Mouse (Mus musculus) embryo, embryonic 9.5 days (tissue): ENCODE data around the gene Frs2.

Experiments
- DNase-seq: peaks from one replicate; pipeline ENCODE4 v3.0.0-alpha.2; 2017; ENCODE audit errors: extremely low spot score

Gene Frs2

DNA sequence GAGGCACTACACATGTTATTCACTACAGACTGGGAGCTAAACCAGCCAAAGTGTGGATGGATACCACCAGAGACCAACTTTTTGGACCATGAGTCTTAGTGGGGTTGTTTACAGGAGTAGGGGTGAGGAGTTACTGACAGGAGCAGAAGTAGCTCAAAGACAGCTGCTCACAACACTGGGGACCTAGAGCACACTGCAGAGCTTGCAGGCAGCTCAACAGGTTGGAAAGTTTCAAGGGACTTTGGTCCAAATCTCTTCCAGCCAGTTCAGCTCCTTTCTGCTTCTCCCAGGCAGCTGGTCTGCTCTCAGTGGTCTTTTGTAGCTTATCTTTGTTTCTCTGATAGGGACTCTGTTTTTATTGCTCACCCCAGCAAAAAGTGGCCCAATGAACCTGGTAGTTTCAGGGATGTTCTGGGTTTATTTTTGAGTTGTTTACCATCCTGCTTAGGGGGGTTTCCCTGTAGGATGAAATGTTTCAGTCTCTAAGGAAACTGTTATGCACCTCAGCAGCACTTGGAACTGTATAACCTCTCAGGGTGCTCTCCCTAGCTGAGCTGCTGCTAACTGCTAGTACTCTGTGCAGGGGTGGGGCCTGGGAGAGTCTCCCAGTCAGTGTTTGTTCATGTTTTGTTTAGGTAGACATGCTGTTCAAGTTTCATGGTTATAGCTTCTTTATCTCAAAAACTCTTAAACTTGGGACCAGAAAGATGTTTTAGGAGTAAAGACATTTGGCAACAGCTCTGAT, 44.3 kb downstream of the Frs2 start:
- DNase-seq = no peak

DNA sequence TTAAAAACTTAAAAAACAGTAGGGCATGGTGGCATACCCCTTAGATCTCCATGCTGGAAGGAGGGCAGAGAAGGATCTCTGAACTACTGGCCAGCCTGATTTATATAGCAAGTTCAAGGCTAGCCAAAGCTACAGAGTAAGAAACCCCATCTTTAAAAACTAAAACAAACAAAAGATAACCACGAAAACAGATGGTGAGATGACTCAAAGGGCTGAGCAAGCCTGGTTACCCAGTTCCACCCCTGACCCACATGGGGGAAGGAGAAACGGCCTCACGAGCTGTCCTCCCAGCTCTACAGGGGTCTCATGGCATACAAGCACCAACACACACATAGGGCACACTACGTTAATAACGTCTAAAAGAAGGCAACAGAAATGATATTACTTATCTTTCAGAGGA, 48.2 kb downstream of the Frs2 start:
- no peak for DNase-seq

DNA sequence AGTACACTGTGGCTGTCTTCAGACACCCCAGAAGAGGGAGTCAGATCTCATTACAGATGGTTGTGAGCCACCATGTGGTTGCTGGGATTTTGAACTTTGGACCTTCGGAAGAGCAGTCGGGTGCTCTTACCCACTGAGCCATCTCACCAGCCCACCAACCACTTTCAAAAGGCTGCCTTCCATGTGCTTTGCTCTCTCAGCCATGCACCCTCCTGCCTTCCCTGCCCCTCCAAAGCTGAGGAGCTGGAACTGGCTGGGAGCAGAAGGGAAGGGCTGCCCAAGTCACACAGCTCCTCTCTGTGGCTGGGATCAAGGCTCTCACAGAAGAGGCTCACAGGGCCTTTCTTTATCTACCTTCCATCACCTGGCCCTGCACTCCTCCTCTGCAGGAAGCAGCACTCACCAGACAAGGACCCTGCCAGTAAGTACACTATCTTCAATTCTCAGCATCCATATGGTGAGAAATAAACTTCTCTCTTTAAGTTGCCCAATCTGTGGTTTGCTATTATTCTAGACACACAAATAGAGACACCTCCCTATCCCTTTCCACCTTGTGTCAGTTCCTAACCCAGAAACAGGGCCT, 51.1 kb downstream of the Frs2 start:
- no peak for DNase-seq

DNA sequence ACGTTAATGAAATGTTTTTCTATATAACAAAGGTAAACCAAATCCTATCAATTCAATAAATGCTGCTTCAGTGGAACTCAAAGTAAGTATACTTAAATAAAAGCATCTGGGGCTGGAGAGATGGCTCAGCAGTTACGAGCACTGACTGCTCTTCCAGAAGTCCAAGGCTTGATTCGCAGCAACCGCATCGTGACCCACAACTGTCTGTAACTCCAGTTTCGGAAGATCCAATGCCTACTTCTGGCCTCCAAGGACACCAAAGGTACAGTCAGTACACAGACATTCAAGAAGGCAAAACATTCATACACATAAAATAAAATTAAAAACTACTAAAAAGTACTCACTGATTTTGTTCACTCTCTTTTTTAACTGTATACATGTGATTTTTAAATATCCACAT, 52.2 kb downstream of the Frs2 start:
- DNase-seq = no peak

DNA sequence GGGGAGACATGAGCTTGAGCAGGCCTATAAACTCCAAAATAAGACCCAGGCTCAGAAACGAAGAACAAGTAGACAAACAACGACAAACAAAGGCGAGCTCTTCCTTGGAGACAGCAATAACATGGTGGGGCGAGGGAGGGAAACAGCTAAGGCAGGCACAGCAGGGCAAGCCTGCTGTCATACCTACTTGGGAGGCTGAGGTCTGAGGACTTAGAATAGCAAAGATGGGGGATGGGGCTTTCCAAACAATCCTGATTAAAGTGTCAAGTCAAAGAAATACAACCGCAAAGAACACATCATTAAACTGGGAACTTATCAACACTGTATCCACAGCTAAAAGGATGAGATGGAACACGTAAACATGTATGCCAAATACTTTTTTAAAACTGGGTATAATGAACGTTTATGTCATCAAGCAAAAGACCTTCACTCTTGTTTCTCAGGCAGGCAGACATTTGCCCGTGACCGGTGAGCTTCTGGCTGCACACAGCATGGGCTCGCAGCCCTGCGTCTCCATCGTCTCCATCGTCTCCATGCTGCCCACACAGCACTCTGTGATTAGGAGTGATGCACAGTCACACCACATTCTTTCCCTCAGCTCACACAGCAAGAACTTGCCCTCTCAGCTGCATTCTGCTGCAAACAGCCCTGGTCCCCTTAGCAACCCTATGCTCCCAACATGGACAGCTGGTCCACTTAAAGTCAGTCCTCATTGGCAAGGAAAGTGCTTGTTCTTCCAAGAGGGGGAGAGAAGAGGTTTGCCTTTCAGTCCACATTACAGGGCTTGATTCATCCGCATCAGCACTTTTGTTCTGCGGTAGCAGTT, 53.6 kb downstream of the Frs2 start:
- peak; percentile 54 for DNase-seq

DNA sequence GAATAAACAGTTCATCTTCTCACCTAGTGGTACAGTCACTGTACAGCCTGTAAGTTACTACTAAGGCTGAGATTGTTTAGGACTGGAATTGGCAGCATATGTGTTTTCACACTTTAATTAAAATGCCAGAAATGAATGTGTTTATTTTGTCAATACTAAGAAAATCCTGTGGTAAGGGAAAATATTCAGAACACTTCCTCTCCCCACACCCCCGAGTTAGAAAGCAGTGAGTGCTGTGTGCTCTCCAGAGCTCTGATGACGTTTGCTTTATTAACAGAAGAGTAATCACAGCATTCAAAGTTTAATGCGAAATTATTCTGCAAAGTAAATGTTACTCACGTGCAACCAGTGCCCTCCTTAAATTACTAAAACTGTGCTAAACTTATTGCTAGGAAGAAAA, 58.7 kb downstream of the Frs2 start:
- no peak for DNase-seq

DNA sequence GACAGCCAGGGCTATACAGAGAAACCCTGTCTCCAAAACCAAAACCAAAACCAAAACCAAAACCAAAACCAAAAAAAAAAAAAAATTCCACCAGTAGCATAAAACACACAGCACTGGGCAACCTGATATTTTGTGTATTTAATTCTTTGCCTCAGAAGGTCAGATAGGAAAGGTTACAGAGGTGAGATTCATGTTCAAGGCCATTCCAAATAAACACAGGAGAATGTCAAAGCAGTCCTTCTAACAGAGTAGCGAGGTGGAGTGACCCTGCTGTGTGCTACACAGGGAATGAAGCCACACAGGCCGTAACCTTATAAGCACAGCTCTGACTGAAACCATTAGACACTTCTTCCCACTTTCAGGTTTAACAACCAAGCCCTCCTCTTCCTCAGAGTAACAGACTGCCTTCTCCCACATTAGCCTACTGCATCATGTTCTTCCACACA, 66.4 kb downstream of the Frs2 start:
- DNase-seq = no peak

DNA sequence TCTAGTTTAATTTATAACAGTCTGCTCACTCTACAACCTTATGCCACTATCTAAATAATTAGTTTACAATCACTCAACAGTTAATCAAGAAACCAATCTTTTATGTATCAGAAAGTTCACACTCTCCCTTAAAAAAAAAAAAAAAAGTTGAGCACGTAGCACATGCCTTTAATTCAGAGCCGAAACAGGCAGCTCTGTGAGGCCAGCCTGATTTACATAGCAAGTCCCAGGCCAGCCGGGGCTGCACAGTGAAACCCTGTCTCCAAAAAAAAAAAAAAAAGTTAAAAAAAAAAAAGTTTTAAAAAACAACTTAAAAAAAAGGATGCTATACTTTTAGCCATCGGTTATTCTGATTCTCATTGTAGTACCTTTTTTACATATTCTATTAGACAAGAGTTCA, 67.0 kb downstream of the Frs2 start:
- no peak for DNase-seq

DNA sequence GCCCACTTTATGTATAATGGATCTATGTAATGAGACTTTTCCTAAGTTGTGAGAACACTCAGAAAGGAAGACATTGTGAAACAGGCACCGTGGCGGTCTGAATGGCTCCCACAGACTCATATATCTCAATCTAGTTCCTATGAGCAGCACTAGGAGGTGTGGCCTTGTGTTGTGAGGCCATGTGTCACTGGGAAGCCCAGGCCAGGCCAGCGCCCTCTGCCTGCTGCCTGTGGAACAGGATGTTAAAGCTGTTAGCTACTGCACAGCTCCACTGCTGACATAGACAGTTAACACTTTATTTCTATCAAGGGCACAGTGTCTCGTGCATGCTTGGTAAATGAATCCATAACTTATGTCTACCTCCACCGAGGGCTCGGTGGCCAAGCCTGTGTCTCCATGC, 70.0 kb downstream of the Frs2 start:
- no peak for DNase-seq

DNA sequence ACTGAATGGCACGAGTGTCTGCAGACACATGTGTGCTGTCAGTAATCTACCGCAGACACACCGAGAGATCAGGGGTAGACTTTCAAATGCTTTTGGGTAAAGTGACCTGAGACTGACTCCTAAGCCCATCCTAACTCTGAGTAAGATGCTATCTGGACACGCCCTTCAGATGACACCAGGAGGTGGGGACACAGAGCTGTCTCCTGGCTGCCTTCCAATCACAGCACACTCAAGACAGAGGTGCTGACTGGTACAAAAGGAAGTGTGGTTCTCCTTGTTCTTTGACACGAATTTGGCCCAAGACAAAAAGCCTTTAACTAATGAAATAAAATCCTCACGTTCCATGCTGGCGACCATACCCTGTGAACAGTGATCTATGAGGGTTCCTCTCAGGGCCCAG, 75.2 kb downstream of the Frs2 start:
- DNase-seq = no peak

DNA sequence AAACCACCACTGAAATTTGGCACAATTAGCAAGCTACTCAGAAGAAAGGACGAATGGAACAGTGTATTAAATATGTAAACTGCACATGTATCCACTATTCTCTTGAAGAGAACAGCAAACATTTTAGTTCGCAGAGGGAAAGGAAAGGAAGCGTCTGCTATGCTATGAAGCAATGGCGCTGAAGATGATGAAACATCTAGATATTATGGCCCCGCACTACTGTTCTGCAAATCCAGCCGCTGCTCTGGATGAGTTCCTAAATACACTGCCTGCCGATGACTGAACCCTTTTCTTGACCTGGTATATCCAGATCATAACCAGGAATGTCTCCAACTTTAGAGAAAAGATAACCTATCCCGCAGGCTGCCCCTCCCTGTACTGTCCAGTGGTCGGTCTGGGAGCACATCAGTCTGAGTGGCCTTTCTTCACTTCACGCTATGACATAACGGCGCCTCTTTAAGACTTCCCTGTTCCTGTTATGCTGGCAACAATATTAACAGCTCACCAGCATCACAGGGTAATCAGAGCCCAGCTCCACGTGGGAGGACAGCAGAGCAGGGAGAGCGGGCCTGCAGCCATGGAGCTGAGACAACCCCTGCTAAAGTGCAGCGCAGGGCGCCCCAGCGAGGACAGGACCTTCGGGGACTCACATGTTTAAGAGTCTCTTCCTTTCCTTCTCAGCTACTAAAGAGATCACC, 76.0 kb downstream of the Frs2 start:
- DNase-seq = no peak

DNA sequence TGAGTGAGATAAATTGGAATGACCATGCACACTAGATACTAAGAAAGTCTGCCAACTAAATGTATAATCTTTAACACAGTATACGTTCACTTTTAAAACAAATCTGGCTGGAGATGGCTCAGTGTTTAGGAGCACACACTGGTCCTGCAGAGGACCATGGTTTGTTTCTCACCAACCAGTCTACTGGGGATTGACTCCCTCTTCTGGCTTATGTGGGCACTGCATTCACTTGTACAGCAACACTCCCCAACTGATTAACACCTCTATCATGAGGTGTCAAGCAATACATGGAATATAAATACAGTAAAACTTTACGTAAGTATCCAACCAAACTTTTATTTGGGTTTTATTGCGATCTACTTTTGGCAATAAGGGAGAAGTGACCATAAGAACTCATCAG, 79.2 kb downstream of the Frs2 start:
- DNase-seq = no peak

DNA sequence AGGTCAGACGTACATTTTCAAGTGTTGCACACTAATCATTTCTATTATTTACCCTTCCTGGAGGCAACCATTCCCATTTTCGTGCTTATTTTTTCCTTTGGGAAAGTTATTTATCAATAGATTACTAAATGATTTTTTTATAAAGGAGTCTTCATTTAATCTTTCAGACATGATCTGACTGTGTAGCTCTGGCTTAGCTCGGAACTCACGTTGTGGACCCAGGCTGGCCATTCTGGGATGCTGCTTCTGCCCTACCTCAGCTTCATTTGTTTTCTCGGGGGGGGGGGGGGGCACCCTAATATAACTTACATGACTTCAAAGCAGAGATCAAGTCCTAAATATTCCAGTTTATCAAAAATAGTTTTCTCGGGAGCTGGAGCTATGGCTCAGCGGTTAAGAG, 84.3 kb downstream of the Frs2 start:
- no peak for DNase-seq

DNA sequence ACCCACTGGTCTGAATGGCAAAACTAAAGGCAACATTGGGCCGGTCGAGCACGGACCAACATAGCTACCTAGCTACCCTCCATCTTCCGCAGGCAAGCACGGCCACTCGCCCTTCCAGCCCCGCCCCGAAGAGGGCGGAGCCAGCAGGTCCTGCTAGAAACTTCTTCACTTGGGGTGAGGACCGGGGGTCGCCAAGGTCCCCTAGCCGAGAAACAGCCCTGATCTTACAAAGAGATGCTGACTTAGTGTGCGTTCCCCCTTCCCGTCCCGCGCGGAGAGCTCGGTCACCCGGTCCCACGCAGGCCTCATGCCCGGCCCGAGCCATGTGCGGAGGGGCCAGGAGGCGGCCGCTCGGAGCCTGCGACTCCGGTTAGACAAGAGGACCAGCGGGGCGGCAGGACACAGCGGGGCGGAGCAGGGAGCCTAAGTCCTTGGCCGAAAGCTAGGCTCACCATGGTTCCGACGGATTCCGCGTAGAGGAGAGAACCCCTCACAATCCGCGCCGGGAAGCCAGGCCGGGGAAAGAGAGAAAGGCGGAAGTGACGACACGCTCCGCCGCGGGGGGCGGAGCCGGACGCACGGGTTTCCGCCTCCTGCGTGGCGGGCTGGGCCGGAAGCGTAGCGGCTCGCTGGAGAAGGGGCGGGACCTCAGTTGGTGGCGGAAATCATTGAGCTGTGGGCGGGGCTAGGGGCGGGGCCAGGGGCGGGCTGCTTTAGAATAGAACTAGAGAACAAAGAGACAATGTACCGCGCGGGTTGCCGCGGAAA, 84.9 kb downstream of the Frs2 start, which contains the start of gene Cct2:
Gene Cct2, minus strand, starts transcription at position 561 of the 768 bp plus-strand sequence.
- peak; percentile 99 for DNase-seq

DNA sequence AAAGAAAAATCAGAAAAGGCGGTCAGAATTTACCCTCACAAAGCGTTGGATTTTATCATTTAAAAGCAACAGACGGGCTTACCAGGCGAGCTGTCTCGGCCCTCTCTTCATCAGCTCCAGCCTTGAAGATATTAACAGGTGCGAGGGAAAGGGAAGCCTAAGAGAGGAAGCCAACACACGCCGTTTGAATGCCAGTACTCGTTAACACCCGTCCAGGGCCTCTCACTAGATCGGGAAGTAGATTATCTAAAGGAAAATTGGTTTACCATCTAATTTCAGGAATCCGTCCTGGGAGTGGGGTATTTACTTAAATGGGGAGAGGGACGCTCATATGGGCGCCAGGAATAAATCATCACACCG, 85.5 kb downstream of the Frs2 start:
- DNase-seq = no peak

DNA sequence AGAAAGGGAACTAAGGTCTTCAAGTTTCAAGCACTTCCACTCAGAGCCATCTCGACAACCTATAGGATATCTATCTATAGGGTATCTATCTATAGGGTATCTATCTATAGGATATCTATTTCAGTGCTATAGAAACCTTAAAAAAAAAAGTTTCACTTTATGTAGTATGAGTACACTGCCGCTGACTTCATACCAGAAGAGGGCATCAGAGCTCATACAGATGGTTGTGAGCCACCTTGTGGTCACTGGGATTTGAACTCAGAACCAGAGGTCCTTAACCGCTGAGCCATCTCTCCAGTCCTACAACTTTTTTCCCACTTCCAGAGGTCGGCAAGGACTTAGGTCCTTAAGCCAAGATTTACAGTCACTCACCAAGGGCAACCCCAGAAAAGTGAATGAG, 92.7 kb downstream of the Frs2 start:
- DNase-seq = no peak

DNA sequence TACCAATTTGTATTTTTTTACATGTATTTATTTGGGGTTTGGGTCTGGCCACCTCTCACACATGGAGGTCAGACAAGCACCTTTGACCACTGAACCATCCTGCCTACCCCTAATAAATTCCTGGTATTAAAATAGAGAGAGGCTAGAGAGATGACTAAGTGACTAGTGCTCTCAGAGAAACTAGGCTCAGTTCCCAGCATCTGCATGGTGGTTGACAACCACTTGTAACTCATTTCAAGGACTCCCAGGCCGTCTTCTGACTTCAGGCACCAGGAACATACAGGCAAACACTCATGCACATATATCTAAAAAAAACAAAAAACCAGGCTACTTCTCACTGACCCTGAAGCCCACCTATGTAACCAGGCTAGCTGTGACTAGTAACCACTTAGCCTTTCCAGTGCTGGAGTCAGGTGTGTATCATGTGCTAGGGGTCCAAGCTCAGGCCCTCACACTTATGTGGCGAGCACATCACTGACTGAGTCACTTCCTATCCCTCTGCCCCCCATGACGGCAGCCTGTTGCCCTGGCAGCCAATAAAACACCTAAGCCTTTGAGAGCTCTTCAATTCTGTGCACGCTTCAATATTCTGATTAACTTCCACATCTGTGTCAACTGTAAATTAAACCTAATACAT, 98.3 kb downstream of the Frs2 start:
- DNase-seq = no peak

DNA sequence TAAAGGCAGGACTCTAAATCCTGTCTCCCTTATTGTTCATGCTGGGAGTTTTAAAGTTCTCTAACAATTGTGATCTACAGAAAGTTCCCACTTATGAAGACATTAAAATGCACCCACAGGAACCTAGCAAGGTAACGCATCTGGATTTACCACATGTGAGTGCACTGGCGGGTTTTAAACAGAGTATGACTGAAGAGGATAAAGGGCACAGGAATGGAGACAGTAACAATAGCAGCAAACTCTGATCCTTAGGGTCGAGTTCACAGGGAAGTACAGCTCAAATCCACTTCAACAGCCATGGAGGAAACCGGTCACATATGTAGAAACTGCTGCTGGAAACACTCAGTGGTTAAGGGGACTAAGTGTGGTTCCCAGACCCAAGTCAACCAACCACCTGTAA, 99.1 kb downstream of the Frs2 start:
- DNase-seq = no peak

DNA sequence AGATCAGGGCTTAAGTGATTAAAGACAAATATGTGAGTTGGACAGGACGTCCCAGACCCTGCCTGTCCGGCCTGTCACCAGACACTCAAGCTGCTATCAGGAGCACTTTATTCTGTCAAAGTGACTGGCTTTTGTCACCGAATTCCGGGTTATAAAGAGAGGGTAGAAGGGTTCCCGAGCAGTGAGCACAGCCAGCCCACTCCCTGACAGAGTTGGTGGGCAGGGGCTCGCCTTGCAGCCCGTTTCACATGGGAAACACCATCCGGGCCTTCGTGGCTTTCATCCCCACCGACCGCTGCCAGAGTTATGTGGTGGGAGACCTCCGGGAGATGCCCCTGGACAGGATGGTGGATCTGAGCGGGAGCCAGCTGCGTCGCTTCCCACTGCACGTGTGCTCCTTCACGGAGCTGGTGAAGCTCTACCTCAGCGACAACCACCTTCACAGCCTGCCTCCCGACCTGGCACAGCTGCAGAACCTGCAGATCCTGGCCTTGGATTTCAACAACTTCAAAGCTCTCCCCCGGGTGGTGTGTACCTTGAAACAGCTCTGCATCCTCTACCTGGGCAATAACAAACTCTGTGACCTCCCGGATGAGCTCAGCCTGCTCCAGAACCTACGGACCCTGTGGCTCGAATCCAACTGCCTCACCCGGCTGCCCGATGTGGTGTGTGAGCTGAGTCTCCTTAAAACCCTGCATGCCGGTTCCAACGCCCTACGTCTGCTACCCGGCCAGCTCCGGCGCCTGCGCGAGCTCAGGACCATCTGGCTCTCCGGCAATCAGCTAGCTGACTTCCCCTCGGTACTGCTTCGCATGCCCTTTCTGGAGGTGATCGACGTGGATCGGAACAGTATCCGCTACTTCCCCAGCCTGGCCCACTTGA, 102.9 kb downstream of the Frs2 start, which contains the start of gene Lrrc10:
Gene Lrrc10, plus strand, starts transcription at position 167 of the 882 bp plus-strand sequence.
- DNase-seq = no peak
